Mouse (Mus musculus): Measurements from ENCODE around the gene Ebna1bp2. TPM values are rescaled to one million over a fixed set of nuclear protein-coding genes. Genes with fewer than 3 reads are reported as not detected.

Gene Ebna1bp2
- total and polyA plus RNA-seq, 2 experiments: 10.3 to 19.6 TPM

DNA sequence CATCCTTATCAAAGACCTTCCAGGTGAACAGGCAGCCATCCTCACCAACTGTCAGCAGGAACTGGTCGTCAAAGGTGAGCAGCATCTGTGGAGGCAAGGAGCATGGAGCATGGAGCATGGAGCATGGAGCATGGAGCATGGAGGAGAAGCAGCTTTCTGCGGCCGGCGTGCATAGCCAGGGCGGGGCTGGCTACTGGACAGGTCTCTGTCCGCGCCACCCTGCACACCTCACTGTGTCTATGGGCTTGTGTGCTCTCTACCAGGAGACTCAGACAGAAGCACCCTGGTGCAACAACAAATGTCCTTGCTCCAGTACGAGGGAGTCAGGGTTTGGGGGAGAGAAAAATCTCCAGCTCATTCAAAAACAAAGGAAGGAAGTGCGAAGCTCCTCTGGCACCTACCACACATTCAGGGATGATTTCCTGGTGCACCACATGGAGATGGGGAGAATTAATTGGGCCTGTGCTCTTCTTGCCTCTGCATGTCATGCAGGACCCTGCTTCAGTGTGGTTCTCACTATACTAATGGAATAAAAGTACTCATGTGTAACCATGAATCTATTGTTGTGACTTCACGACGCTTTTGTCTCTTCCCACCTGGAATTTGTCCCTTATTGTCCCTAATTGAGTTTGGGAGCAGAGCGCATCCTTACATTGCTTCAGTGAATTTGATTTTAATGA is 31.4 kb upstream of the Ebna1bp2 start:
- no peak for DNase-seq (ENCODE audit: extremely low read depth, low read depth, low spot score)
- Histone ChIP-seq H3K36me3 (ENCODE audit: control insufficient read depth, insufficient read depth, low read length) (no peaks in the 10 kb centered on the region), H3K4me1 (ENCODE audit: control insufficient read depth, insufficient read depth, low read length) (no peaks in the 10 kb centered on the region), H3K9ac (ENCODE audit: low read depth, low read length) (no peak overlapping the region), H3K27me3 (ENCODE audit: control insufficient read depth, insufficient read depth, low read length) (no peaks in the 10 kb centered on the region), H3K4me3 (ENCODE audit: insufficient read depth, low read depth, low read length) (no peak overlapping the region), H3K27ac (replicated peaks; ENCODE audit: insufficient read depth, low read depth, low read length) (no peak overlapping the region), H3K79me2 (ENCODE audit: control insufficient read depth, insufficient read depth, low read length) (no peaks in the 10 kb centered on the region)
- 70% methylated on average over 12 of the region's 12 CpGs for WGBS
- TF ChIP-seq POLR2A (IDR thresholded peaks at IDR 0.05; ENCODE audit: extremely low read depth, insufficient read depth, low read length) (no peak), CTCF (IDR thresholded peaks at IDR 0.05; ENCODE audit: low read depth, low read length) (no peak)

DNA sequence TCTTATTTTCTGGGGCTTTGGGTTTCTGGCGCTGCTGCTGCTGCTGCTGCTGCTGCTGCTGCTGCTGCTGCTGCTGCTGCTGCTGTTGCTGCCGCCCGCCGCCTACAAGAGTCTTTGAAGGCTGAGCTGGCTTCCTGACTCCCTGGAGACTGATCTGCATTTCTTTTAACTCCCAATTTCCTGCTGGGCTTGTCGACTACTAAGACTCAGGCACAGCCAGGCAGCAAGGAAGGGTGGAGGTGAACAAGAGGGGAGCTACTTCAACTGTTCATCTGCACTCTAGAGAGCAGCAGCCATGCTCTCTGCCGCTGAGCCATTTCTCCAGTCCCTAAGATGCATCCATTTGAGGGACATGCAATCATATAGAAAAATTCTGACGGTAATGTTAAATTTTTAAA is 30.9 kb upstream of the Ebna1bp2 start:
- H3K36me3 ChIP-seq (ENCODE audit: control insufficient read depth, insufficient read depth, low read length): no peaks in the 10 kb centered on the region
- TF ChIP-seq CTCF (IDR thresholded peaks at IDR 0.05; ENCODE audit: low read depth, low read length) (no peak), POLR2A (IDR thresholded peaks at IDR 0.05; ENCODE audit: extremely low read depth, insufficient read depth, low read length) (no peak)
- H3K4me3 ChIP-seq (ENCODE audit: insufficient read depth, low read depth, low read length): no peak overlapping the region
- no peak for DNase-seq (ENCODE audit: extremely low read depth, low read depth, low spot score)
- no peak overlapping the region for H3K27ac ChIP-seq (replicated peaks; ENCODE audit: insufficient read depth, low read depth, low read length)
- no peaks in the 10 kb centered on the region for H3K79me2 ChIP-seq (ENCODE audit: control insufficient read depth, insufficient read depth, low read length)
- no peak overlapping the region for H3K9ac ChIP-seq (ENCODE audit: low read depth, low read length)
- no peaks in the 10 kb centered on the region for H3K4me1 ChIP-seq (ENCODE audit: control insufficient read depth, insufficient read depth, low read length)
- WGBS: 24% methylated on average over 7 of the region's 7 CpGs
- no peaks in the 10 kb centered on the region for H3K27me3 ChIP-seq (ENCODE audit: control insufficient read depth, insufficient read depth, low read length)

DNA sequence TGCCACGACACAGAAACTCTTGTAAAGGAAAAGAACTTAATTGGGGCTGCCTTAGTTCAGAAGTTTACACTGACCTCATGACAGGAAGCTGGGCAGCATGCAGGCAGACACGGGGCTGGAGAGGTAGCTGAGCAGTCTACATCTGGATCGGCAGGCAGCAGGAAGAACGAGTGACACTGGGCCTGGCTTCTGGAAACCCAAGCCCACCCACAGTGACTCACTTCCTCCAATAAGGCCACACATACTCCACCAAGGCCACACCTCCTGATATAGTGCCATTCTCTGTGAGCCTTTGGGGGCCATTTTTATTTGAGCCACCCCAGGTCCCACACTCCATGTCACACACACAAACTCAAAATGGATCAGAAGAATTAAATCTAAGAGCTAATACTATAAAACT is 16.5 kb upstream of the Ebna1bp2 start:
- WGBS: 71% methylated on average over 4 of the region's 4 CpGs
- no peak for TF ChIP-seq POLR2A (IDR thresholded peaks at IDR 0.05; ENCODE audit: extremely low read depth, insufficient read depth, low read length)
- no peak for TF ChIP-seq CTCF (IDR thresholded peaks at IDR 0.05; ENCODE audit: low read depth, low read length)
- H3K9ac ChIP-seq (ENCODE audit: low read depth, low read length): no peak overlapping the region

DNA sequence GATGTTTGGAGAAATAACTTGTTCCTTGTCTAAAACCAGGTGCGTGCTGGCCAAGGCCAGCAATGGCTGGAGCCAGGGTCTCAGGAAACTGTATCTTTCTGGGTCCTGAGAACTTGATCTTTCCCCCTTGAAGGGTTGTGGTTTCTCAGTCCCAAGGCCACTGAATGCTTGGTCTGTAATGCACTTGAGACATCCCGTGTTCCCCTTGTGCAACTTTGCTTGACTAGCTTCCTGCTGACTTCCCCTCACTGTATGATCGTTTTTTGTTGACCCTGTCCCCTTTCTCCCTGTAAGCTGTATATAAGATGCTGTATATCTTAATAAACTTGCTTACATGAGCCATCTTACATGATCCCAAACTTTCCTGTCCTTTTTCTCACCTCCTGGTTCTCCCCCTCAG is 10.8 kb upstream of the Ebna1bp2 start:
- DNase-seq (ENCODE audit: extremely low read depth, low read depth, low spot score): no peak
- Histone ChIP-seq H3K27me3 (ENCODE audit: control insufficient read depth, insufficient read depth, low read length) (no peaks in the 10 kb centered on the region; the same call in 1 of the 2 replicates), H3K79me2 (ENCODE audit: control insufficient read depth, insufficient read depth, low read length) (no peaks in the 10 kb centered on the region), H3K4me1 (ENCODE audit: control insufficient read depth, insufficient read depth, low read length) (no peaks in the 10 kb centered on the region), H3K4me3 (ENCODE audit: insufficient read depth, low read depth, low read length) (no peak overlapping the region), H3K36me3 (ENCODE audit: control insufficient read depth, insufficient read depth, low read length) (no peaks in the 10 kb centered on the region), H3K9ac (ENCODE audit: low read depth, low read length) (no peak overlapping the region), H3K27ac (replicated peaks; ENCODE audit: insufficient read depth, low read depth, low read length) (no peak overlapping the region)
- TF ChIP-seq POLR2A (IDR thresholded peaks at IDR 0.05; ENCODE audit: extremely low read depth, insufficient read depth, low read length): no peak
- no peak for TF ChIP-seq CTCF (IDR thresholded peaks at IDR 0.05; ENCODE audit: low read depth, low read length)
- whole genome bisulfite sequencing: 59% methylated on average over 3 of the region's 3 CpGs

More for the DNA sequence above, 16.5 kb upstream of the Ebna1bp2 start:
- Histone ChIP-seq H3K36me3 (ENCODE audit: control insufficient read depth, insufficient read depth, low read length) (no peaks in the 10 kb centered on the region), H3K4me1 (ENCODE audit: control insufficient read depth, insufficient read depth, low read length) (no peaks in the 10 kb centered on the region), H3K79me2 (ENCODE audit: control insufficient read depth, insufficient read depth, low read length) (no peaks in the 10 kb centered on the region), H3K27me3 (ENCODE audit: control insufficient read depth, insufficient read depth, low read length) (no peaks in the 10 kb centered on the region; the same call in 1 of the 2 replicates), H3K27ac (replicated peaks; ENCODE audit: insufficient read depth, low read depth, low read length) (no peak overlapping the region), H3K4me3 (ENCODE audit: insufficient read depth, low read depth, low read length) (no peak overlapping the region)
- DNase-seq (ENCODE audit: extremely low read depth, low read depth, low spot score): no peak

DNA sequence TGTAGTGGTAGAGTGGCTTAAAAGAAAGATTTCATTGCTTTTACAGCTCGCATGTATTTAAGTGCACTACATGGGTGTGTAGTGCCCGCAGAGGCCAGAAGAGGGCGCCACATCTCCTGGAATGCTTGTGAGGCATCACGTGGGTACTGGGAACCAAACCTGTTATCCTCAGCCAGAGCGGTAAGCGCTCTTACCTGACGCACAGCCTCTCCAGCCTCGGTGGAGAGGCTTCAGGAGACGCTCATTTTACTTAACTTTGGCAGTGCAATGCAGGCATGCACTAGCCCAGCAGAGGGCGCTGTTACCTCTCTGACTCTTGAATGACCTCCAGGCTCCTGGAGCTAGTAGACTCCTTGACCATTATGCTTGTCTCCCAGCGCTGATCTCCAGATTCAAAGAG is 8.0 kb upstream of the Ebna1bp2 start:
- WGBS: 30% methylated on average over 11 of the region's 11 CpGs
- Histone ChIP-seq H3K4me3 (ENCODE audit: insufficient read depth, low read depth, low read length) (no peak overlapping the region), H3K9ac (ENCODE audit: low read depth, low read length) (no peak overlapping the region), H3K27me3 (ENCODE audit: control insufficient read depth, insufficient read depth, low read length) (no peaks in the 10 kb centered on the region; the same call in 1 of the 2 replicates), H3K27ac (replicated peaks; ENCODE audit: insufficient read depth, low read depth, low read length) (no peak overlapping the region), H3K79me2 (ENCODE audit: control insufficient read depth, insufficient read depth, low read length) (no peaks in the 10 kb centered on the region), H3K4me1 (ENCODE audit: control insufficient read depth, insufficient read depth, low read length) (no peaks in the 10 kb centered on the region), H3K36me3 (ENCODE audit: control insufficient read depth, insufficient read depth, low read length) (no peaks in the 10 kb centered on the region)
- no peak for DNase-seq (ENCODE audit: extremely low read depth, low read depth, low spot score)
- TF ChIP-seq POLR2A (IDR thresholded peaks at IDR 0.05; ENCODE audit: extremely low read depth, insufficient read depth, low read length) (no peak), CTCF (IDR thresholded peaks at IDR 0.05; ENCODE audit: low read depth, low read length) (peak; percentile 27)

DNA sequence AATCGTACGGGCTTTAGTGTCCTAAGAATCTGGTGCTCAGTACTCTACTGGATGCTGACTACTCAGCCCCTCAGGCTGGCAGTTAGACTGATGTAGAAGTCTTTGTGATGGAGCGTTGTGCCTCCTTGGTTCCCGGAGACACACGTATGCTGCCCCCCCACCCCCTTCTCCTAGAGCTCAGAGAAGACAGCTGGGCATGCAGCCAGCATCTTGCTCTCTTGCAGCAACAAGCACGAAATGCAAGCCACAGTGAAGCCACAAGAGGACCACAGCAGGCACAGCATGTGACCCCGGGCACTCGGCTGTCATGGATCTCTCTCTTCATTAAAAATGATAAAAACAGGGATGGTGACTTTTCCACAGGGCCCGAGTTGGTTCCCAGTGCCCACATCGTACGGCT is 5.2 kb upstream of the Ebna1bp2 start:
- no peak for TF ChIP-seq CTCF (IDR thresholded peaks at IDR 0.05; ENCODE audit: low read depth, low read length)
- TF ChIP-seq POLR2A (IDR thresholded peaks at IDR 0.05; ENCODE audit: extremely low read depth, insufficient read depth, low read length): no peak

More for the DNA sequence above, 5.2 kb upstream of the Ebna1bp2 start:
- H3K4me1 ChIP-seq (ENCODE audit: control insufficient read depth, insufficient read depth, low read length): no peaks in the 10 kb centered on the region
- no peak overlapping the region for H3K4me3 ChIP-seq (ENCODE audit: insufficient read depth, low read depth, low read length)
- H3K79me2 ChIP-seq (ENCODE audit: control insufficient read depth, insufficient read depth, low read length): no peaks in the 10 kb centered on the region
- H3K27me3 ChIP-seq (ENCODE audit: control insufficient read depth, insufficient read depth, low read length): no peaks in the 10 kb centered on the region
- no peak for DNase-seq (ENCODE audit: extremely low read depth, low read depth, low spot score)
- H3K27ac ChIP-seq (replicated peaks; ENCODE audit: insufficient read depth, low read depth, low read length): no peak overlapping the region
- no peaks in the 10 kb centered on the region for H3K36me3 ChIP-seq (ENCODE audit: control insufficient read depth, insufficient read depth, low read length)
- H3K9ac ChIP-seq (ENCODE audit: low read depth, low read length): no peak overlapping the region
- 85% methylated on average over 11 of the region's 11 CpGs for WGBS

Data from liver, adult 2 months (tissue).